Mouse (Mus musculus): ENCODE measurements around the gene Scgb2b17.
"Not testable (repeated sequence)": the region's sequence is repeated elsewhere in the genome, so short reads cannot be mapped to it uniquely, and the experiment has no call there.

The Scgb2b17 gene

GRCm38 (mm10) chr7:33056461-33056860 is at the start of gene Scgb2b17:
Gene Scgb2b17, minus strand, starts transcription at chr7:33056561.
- DNase-seq (ENCODE audit: low read depth, low spot score); H3K27me3 ChIP-seq (ENCODE audit: control insufficient read depth, insufficient read depth, low read length, poor library complexity, severe bottlenecking): not testable (repeated sequence)

GRCm38 (mm10) chr7:33063149-33063548 is 6.8 kb upstream of the Scgb2b17 start, which contains the start of gene Scgb1b17:
Gene Scgb1b17, plus strand, starts transcription at chr7:33063449.
- not testable (repeated sequence) for H3K27me3 ChIP-seq (ENCODE audit: control insufficient read depth, insufficient read depth, low read length, poor library complexity, severe bottlenecking); H3K36me3 ChIP-seq (ENCODE audit: control insufficient read depth, insufficient read depth, low read length, poor library complexity, severe bottlenecking); DNase-seq (ENCODE audit: low read depth, low spot score)

More at GRCm38 (mm10) chr7:33056461-33056860, at the start of gene Scgb2b17:
- not testable (repeated sequence) for H3K36me3 ChIP-seq (ENCODE audit: control insufficient read depth, insufficient read depth, low read length, poor library complexity, severe bottlenecking)

Data from splenic B cell, adult 2 months (primary cell).